Mouse (Mus musculus) left cerebral cortex, adult 8-10 months (tissue): ENCODE measurements at regions not wholly inside any gene's neighbourhood (a gene's known extent, or its start where the extent isn't known, plus 50 kb on each side); places are given as distances from the start of the nearest gene placed in this dataset.

ENCODE experiments used
- DNase-seq, 2 experiments: peaks; one replicate each; pipeline ENCODE4 v3.0.0; 2022; ENCODE audit warnings: low spot score in 2 of 2

DNA sequence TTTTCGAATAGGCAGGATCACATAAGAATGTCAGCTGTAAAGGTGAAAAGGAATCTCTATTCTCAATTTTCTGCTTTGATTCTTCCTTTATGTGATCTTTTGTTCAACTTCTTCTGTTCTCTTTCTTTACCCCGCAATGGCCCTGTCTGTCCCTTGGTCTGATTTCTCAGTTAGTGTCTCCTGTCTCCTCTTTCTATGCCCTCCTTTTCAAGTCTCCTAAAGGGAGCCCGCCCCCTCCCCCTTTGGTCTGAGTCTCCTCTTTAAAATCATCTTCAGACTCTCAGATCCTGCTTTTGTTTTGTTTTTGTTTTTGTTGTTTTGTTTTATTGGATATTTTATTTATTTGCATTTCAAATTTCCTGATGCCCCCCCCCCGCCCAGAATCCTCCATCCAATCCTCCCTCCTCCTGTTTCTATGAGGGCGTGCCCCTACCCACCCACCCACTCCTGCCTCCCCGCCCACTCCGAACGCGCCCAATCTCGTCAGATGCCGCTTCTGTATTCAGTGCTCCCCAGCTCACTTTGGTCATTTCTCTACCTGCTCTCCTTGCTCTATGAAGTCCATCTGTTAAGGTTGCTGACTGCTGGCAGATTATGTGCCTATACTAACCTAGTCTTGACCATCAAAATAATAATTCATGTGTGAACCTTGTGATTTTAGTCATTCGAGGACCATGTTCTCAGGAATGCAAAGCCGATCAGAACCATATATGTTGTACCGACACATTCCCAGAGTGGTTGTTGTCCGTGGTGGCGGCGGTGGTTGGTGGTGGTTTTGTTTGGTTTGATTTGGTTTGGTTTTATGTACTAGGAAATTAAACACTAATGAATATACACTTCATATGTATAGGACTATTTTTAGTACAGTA lies 487.9 kb upstream of the Adam24 start:
- DNase-seq: no peak

DNA sequence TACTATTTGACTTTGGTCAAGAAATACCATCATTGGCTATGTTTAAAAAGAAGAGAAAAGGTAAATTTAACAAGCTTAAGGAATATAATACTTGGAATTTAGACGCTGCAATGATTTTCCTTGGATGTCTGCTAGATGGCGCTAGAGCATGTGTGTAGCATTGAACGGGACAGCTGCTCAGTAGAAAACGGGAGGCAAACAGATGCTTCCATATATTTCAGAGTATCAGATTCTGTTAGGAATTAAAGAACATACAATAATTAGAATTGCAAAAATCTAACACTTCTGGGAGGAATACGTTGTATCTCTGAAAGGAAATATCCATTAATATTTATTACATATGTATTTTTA lies 487.3 kb upstream of the Adam24 start:
- DNase-seq: peak in 1 of 2 experiments; percentile 11

DNA sequence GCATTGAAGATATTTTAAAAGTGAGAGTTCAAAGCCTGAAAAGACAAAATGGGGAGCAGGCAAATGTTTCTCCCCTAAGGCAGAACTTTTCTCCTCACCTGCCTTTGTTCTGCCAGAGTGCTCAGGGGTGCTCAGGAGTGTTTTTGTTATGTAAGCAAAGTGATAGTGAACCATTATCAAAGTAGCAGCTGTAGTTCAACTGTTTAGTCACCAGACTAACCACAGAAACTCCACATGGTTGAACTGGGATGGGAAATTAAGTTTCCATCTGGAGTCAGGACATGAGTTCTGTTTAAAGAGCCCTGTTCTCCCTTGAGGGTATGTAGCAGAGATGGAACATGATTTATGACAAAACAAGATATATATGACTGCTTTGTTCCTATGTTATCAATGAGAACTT lies 482.6 kb upstream of the Adam24 start:
- DNase-seq: no peak

DNA sequence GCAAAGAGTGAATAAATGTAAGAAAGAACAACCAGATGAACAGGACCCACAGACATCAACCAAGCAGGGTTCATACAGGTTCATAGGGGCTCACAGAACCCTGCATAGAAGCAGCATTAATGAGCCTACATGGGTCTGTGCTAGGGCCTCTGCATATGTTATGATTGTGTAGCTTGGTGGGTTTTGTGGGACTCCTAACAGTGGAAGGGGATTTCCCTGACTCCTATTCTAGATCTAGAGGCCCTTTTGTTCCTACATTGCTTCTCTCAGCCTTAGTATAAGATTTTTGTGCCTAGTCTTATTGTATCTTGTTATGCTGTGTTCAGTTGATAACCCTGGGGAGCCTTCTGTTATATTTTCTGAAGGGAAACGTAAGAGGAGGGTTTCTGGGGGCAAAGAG lies 481.7 kb upstream of the Adam24 start:
- no peak for DNase-seq

DNA sequence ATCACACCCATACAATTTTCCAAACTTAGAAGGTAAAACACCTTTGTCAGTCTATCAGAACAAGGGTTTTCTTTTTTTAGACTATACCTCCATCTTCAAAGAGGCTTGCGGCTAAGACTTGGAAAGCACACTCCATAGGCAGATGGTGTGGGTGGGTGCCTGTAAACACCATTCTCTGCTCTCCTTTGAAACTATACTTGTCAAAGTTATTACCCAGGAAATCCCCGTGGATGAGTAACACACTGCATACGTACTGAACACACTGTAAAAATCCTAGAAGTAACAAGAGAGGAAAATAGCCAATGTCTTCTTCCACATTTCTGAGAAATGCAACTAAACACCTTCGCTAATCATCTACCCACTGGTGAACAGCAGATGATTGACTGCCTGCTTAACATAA lies 464.0 kb upstream of the Adam24 start:
- DNase-seq: peak in 1 of 2 experiments; percentile 9

DNA sequence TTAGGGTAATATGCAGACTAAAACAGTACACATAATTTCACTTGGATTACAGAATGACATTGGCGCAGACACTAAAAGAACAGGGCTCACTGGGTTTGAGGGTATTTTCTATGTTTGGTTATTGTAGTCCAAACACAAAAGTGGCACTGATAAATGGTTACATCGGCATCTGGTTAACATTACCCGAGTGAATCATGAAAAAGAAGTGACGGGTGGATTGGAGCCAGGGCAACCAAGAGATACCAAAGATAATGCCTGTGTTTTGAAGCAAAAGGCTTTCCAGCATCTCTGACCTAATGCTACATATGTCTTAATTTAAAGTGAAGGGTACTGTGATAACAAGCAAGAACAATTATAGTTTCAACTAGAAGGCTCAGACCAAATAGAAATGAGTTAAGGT lies 451.4 kb upstream of the Adam24 start:
- no peak for DNase-seq

DNA sequence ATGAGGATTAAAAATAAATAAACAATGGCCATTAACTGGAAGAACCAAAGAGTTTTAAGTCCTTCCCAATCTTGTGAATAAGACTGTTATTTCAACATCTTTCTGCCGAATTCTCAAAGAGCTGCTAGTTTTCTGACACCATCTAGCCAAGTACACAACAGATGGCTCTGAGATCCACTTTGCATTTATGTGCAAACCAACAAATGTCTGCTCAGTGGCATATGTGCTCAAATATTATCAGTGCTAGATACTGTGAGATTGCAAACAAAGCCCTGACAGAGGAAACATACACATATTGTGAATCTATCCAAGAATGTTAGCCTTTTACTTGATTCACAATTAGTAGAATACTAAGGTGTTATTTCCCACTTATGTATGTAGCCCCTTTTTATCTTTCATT lies 447.6 kb upstream of the Adam24 start:
- no peak for DNase-seq
